Mouse (Mus musculus) lung, adult 2 months (tissue): ENCODE data around the gene Spon1.

Source experiments
- CTCF ChIP-seq: fragments of 200-500 bp; IDR thresholded peaks from 2 replicates; pipeline ENCODE4 v1.5.1; 2011; ENCODE audit warnings: mild to moderate bottlenecking, low read length, control low read depth; ENCODE audit not compliant: insufficient read depth
- POLR2A ChIP-seq: fragments of 200-500 bp; IDR thresholded peaks from 2 replicates; pipeline ENCODE4 v1.6.1; 2011; ENCODE audit warnings: low read depth, mild to moderate bottlenecking, control low read depth, low read length, borderline replicate concordance; ENCODE audit errors: extremely low read depth

GRCm38 (mm10) chr7:113765133-113765532 lies 665 bp upstream of the Spon1 start:
- no peak for TF ChIP-seq POLR2A
- TF ChIP-seq CTCF: no peak
